In genomic region chr19:31283617-31284016, GRCm38 (mm10) we compare ENCODE assay signal across 17 mouse cellular contexts.
"Had no signal": no experiment of that assay in that cellular context is flagged by ENCODE, and none has a peak within 500 bp of the region (broad histone marks: within the 10 kb centered on the region; RNA-seq: fewer than 3 reads in every experiment).

No protein-coding gene starts in this region.

- DNase-seq: kidney, postnatal 14 days; kidney, postnatal 4 days; left cerebral cortex, postnatal 4 days; liver, postnatal 0 days; lung, embryonic 14.5 days; thymus, adult 2 months; thymus, postnatal 14 days; thymus, postnatal 4 days had no signal

- H3K4me1 ChIP-seq: limb, embryonic 12.5 days; limb, embryonic 15.5 days; midbrain, embryonic 15.5 days had no signal

- H3K4me2 ChIP-seq: limb, embryonic 12.5 days; limb, embryonic 15.5 days; liver, embryonic 11.5 days; lung, embryonic 14.5 days; midbrain, embryonic 12.5 days; midbrain, embryonic 15.5 days; neural tube, embryonic 13.5 days had no signal

- H3K9me3 ChIP-seq: limb, embryonic 12.5 days; limb, embryonic 15.5 days; midbrain, embryonic 12.5 days; midbrain, embryonic 15.5 days; neural tube, embryonic 13.5 days had no signal

- H3K36me3 ChIP-seq: limb, embryonic 12.5 days; limb, embryonic 15.5 days; midbrain, embryonic 12.5 days; midbrain, embryonic 15.5 days; neural tube, embryonic 13.5 days had no signal

- H3K27ac ChIP-seq: limb, embryonic 12.5 days; limb, embryonic 15.5 days; liver, embryonic 14.5 days; macrophage; midbrain, embryonic 12.5 days; midbrain, embryonic 15.5 days; neural tube, embryonic 13.5 days had no signal

- H3K9ac ChIP-seq: limb, embryonic 12.5 days; limb, embryonic 15.5 days; liver, embryonic 14.5 days; liver, postnatal 0 days; lung, embryonic 14.5 days; midbrain, embryonic 12.5 days; midbrain, embryonic 15.5 days; neural tube, embryonic 13.5 days had no signal

- H3K4me3 ChIP-seq: limb, embryonic 12.5 days; limb, embryonic 15.5 days; midbrain, embryonic 12.5 days; midbrain, embryonic 15.5 days; neural tube, embryonic 13.5 days had no signal

- H3K27me3 ChIP-seq: limb, embryonic 12.5 days; limb, embryonic 15.5 days; midbrain, embryonic 12.5 days; midbrain, embryonic 15.5 days; neural tube, embryonic 13.5 days had no signal

- ATAC-seq: liver, postnatal 0 days; lung, postnatal 0 days; midbrain, embryonic 15.5 days had no signal
